Mouse (Mus musculus) liver, embryonic 14.5 days (tissue): ENCODE results near the gene Adam12. TPM values are rescaled to one million over a fixed set of nuclear protein-coding genes. Genes with fewer than 3 reads are reported as not detected.

ENCODE experiments used
- ATAC-seq: fragments of 200-750 bp; cut with Nextera tagmentation; 2 replicates; pipeline ENCODE4 v1.8.0; 2017; ENCODE audit warnings: moderate number of reproducible peaks, mild to moderate bottlenecking, moderate library complexity; ENCODE audit not compliant: insufficient read depth
- DNase-seq, 3 experiments: peaks; one replicate each; pipeline ENCODE4 v3.0.0-alpha.2; 2012 to 2013; ENCODE audit warnings: low read depth in 3 of 3, low spot score in 3 of 3
- H3K27ac ChIP-seq: fragments of 300-500 bp; sonication (generic); 2 replicates; pipeline ENCODE4 v1.5.1; 2014; ENCODE audit warnings: moderate library complexity, mild to moderate bottlenecking, control low read depth, inconsistent platforms
- H3K27me3 ChIP-seq: fragments of 300-500 bp; sonication (generic); 2 replicates; pipeline ENCODE4 v1.6.1; 2014; ENCODE audit warnings: mild to moderate bottlenecking, low read length, moderate library complexity; ENCODE audit not compliant: control insufficient read depth, insufficient read depth
- H3K36me3 ChIP-seq: fragments of 300-500 bp; sonication (generic); replicated peaks from 2 replicates; pipeline ENCODE4 v1.6.1; 2014; ENCODE audit warnings: low read depth; ENCODE audit not compliant: control insufficient read depth, insufficient read depth
- H3K4me1 ChIP-seq, 2 experiments: fragments of 200-500 bp in 1 of 2; fragments of 300-500 bp in 1 of 2; sonication (generic) in 1 of 2; replicated peaks; 2 replicates each; pipeline ENCODE4 v1.6.1; 2012 to 2014; ENCODE audit warnings: antibody characterized with exemption in 1 of 2, inconsistent platforms in 1 of 2, low read length in 1 of 2; ENCODE audit not compliant: control insufficient read depth in 2 of 2, insufficient read depth in 2 of 2
- H3K4me2 ChIP-seq: fragments of 300-500 bp; sonication (generic); 2 replicates; pipeline ENCODE4 v1.6.1; 2014; ENCODE audit warnings: low read depth, mild to moderate bottlenecking, control low read depth, moderate library complexity
- H3K4me3 ChIP-seq, 2 experiments: fragments of 200-500 bp in 1 of 2; fragments of 300-500 bp in 1 of 2; sonication (generic) in 1 of 2; 2 replicates each; pipeline ENCODE4 v1.5.1; 2012 to 2014; ENCODE audit warnings: low read depth in 2 of 2, low read length in 2 of 2, mild to moderate bottlenecking in 2 of 2, control low read depth in 1 of 2, inconsistent platforms in 1 of 2, moderate library complexity in 1 of 2; ENCODE audit not compliant: insufficient read depth in 1 of 2
- H3K9ac ChIP-seq: fragments of 300-500 bp; sonication (generic); replicated peaks from 2 replicates; pipeline ENCODE4 v1.6.1; 2014; ENCODE audit warnings: mild to moderate bottlenecking, control low read depth, moderate library complexity
- H3K9me3 ChIP-seq: fragments of 300-500 bp; sonication (generic); 2 replicates; pipeline ENCODE4 v1.6.1; 2016; ENCODE audit warnings: low read length, mixed read lengths; ENCODE audit not compliant: control insufficient read depth
- CTCF ChIP-seq: IDR thresholded peaks from 2 replicates; pipeline ENCODE4 v1.5.1; 2016; ENCODE audit warnings: antibody characterized with exemption, low read depth, control low read depth
- EP300 ChIP-seq: IDR thresholded peaks from 2 replicates; pipeline ENCODE4 v1.6.1; 2016; ENCODE audit warnings: antibody characterized with exemption, low read depth
- WGBS: fragments of 180-500 bp; shearing (Covaris S2); extraction: QIAGEN DNeasy Blood & Tissue Kit; methylation state at CpG from one replicate; pipeline ENCODE4 v1.1.7; 2014; ENCODE audit not compliant: insufficient replicate concordance; 5-methylcytosine and 5-hydroxymethylcytosine counted together
- polyA plus RNA-seq, 2 experiments: library from polyadenylated mRNA; depleted of rRNA in 1 of 2; stranded (reverse) in 1 of 2; unstranded in 1 of 2; fragments of >200 nt; fragmentation: Nextera tagmentation in 1 of 2; extraction: Ambion mirVana in 1 of 2; gene quantifications; 2 replicates each; pipeline versions ENCODE4 v1.2.1 to v1.2.3; 2012 to 2014

Adam12 gene
- polyA plus RNA-seq, 2 experiments, result 1.9 TPM

DNA sequence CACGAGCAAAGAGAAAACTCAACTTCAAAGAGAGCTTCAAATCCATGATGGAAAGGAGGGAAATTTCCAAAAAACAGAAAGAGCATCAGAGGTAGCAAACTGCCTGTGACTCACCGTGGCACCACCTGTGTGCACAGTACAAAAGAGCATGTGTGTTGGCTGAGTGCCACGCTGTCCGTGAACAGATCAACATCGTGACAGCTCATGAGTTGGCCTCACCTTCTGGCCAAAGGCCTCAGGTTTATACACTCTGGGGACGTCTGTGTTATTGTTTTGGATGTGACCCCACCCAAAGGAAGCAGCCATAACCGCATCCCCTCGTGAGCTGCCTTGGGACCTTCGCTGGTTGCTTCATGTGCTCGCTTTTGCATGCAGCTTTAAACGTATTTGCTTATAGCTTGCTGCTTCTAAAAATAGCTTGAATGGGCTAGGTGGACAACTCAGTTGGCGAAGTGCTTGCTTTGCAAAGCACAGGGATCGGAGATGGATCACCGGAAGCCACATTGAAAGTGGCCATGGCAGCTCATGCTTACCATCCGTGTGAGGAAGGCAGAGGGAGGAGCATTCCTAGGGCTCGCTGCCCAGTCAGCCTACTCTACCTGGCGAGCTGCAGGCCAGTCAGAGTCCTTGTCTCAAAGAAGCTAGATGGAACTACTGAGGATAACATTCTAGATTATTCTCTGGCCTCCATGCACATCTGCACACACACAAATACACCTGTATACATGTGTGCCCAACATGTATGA, 151.8 kb downstream of the Adam12 start:
- ATAC-seq (no peak), DNase-seq (no peak)
- Histone ChIP-seq H3K4me1 (no peaks in the 10 kb centered on the region), H3K9ac (no peak overlapping the region), H3K27ac (no peak overlapping the region), H3K9me3 (no peaks in the 10 kb centered on the region), H3K4me3 (no peak overlapping the region), H3K27me3 (no peaks in the 10 kb centered on the region), H3K36me3 (no peaks in the 10 kb centered on the region), H3K4me2 (no peak overlapping the region)
- 57% methylated on average over 17 of the region's 17 CpGs for WGBS
- TF ChIP-seq CTCF (no peak), EP300 (no peak)

DNA sequence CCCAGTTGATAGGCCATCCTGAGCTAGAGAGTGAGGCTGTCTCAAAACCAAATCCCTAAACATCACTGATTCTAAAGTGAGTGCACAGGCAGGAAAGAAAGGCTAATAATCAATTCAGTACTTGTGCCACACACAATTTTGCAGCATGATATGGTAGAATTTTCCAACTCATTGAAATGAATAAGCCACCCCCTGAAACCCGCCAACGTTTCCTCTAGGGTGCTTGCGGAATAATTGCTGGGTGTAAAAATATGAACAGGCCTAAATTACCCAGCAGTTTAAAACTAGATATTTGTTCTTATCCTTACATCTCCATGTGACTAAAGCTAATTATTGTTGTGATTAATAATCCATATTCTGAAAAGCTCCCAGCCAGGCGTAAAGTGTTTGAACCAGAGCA, 154.3 kb downstream of the Adam12 start:
- DNase-seq (no peak), ATAC-seq (no peak)
- no peaks in the 10 kb centered on the region for H3K4me1 ChIP-seq
- no peak overlapping the region for H3K9ac ChIP-seq
- WGBS, result 87% methylated on average over 4 of the region's 4 CpGs
- no peaks in the 10 kb centered on the region for H3K27me3 ChIP-seq
- no peak overlapping the region for H3K4me2 ChIP-seq
- H3K9me3 ChIP-seq, result no peaks in the 10 kb centered on the region
- TF ChIP-seq EP300 (no peak), CTCF (no peak)
- no peaks in the 10 kb centered on the region for H3K36me3 ChIP-seq
- no peak overlapping the region for H3K27ac ChIP-seq
- H3K4me3 ChIP-seq, result no peak overlapping the region

DNA sequence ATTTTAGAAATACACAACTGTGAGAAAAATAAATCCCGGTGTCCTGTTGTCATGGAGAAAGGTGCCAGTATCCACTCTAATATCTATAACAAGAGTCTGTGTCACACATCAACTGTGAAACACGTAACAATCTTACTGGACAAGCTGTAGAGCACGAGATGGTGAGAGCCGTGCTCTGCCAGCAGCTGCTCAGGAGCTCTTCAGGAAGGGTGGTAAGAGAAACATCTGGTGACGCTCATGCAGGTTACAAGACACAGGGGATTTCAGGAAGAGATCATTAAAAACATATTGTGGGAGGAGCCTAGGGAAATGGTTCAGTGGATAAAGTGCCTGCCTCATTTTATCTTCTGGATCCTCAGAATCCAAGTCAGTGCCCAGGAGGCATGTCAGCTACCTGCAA, 158.9 kb downstream of the Adam12 start:
- H3K27ac ChIP-seq, result no peak overlapping the region
- no peaks in the 10 kb centered on the region for H3K27me3 ChIP-seq
- H3K4me3 ChIP-seq, result no peak overlapping the region
- no peaks in the 10 kb centered on the region for H3K36me3 ChIP-seq
- H3K9ac ChIP-seq, result no peak overlapping the region
- TF ChIP-seq CTCF (no peak), EP300 (no peak)
- no peaks in the 10 kb centered on the region for H3K9me3 ChIP-seq
- WGBS, result 60% methylated on average over 5 of the region's 5 CpGs
- no peaks in the 10 kb centered on the region for H3K4me1 ChIP-seq
- DNase-seq, result no peak
- ATAC-seq, result no peak
- no peak overlapping the region for H3K4me2 ChIP-seq

DNA sequence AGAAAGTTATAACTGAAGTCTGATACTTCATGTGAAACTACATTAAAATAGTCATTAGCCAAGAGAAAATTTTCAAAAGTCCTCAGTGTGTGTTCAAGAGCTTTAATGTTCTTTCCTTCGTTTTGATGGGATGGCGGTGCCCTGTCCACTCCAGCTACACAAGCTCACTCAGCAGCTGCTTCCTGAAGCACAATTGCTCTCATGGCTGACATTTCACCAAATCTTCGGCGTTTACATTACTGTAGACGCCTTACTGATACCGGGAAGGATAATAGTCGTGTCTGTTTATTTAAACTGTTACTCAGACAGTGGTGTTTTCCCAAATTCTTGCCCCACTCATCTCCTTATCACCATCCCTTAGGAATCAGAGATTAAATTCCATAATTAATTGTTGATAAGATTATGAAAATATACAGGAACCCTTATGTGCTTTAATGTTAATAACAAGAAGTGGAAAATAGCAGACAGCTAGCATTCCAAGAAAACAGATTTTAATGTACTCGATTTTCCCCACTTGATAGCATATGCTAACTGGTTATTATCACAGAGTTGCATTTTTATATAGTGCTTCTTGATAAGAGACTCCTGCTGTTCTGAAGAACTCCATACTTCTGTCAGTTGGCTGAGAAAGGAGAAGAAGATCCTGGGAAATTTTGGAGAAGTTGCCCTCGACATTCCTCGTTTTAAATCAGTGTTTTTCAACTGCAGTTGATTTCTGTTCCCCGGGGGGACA, 160.6 kb downstream of the Adam12 start:
- no peaks in the 10 kb centered on the region for H3K9me3 ChIP-seq
- ATAC-seq (no peak), DNase-seq (no peak)
- H3K27me3 ChIP-seq, result no peaks in the 10 kb centered on the region
- H3K4me3 ChIP-seq, result no peak overlapping the region
- TF ChIP-seq CTCF, result no peak
- no peak for TF ChIP-seq EP300
- no peak overlapping the region for H3K27ac ChIP-seq
- no peaks in the 10 kb centered on the region for H3K36me3 ChIP-seq
- H3K9ac ChIP-seq, result no peak overlapping the region
- WGBS, result 52% methylated on average over 11 of the region's 11 CpGs
- H3K4me2 ChIP-seq, result no peak overlapping the region
- H3K4me1 ChIP-seq, result no peaks in the 10 kb centered on the region

DNA sequence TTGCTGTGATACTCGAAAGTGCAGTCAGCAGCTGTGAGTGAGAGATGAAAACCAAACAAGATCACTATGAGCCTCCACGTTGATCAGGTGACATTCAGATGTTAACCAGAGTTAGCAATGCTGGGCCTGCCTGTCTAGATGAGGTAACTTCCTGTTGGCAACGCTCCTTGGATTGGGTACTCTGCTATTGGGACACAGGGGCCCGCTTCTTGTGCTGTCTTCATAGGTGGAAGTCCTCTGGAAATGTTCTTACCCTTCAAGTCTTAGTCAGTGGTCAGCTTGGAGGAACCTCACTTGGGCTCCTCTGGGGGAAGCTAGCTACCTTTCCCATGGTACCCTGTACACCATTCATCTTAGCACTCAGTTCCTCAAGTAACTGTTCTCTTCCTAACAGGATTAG, 169.3 kb downstream of the Adam12 start:
- H3K4me2 ChIP-seq, result no peak overlapping the region
- no peak overlapping the region for H3K4me3 ChIP-seq
- DNase-seq (peak in 1 of 3 experiments; percentile 1), ATAC-seq (no peak)
- no peaks in the 10 kb centered on the region for H3K9me3 ChIP-seq
- H3K9ac ChIP-seq, result no peak overlapping the region
- H3K27me3 ChIP-seq, result no peaks in the 10 kb centered on the region
- TF ChIP-seq EP300 (no peak), CTCF (no peak)
- H3K27ac ChIP-seq, result no peak overlapping the region
- 32% methylated on average over 4 of the region's 4 CpGs for WGBS
- H3K4me1 ChIP-seq, result no peaks in the 10 kb centered on the region
- H3K36me3 ChIP-seq, result no peaks in the 10 kb centered on the region
